10 mouse cellular contexts compared by ENCODE assay signal in the genomic region with DNA sequence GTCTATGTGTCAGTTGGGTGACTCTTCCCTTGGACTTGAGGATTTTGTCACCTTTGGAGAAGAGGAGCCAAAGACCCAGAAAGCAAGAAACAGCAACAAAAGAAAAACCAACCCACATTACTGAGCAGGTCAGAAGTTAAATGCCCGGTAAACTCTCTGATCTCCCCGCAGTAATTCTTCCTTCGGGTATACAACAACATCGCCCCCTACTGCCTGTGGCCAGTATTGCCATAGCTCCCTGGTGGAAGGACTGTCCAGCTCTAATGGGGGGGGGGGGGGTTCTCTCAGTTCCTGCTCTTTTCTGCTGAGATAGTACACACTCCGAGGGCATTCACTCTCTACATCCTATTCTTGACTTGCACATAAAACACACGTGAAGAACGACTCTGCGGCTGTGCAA. TPM values are rescaled to one million over a fixed set of nuclear protein-coding genes. Genes with fewer than 3 reads are reported as not detected.
A peak's percentile ranks its signal among the peaks of the same experiment; 100 is the strongest.
DNase-seq lines count a peak whose midpoint lies in the region; ATAC-seq lines count a peak whose summit lies in the region.
"Had no signal": no experiment of that assay in that cellular context is flagged by ENCODE, and none has a peak within 500 bp of the region (broad histone marks: within the 10 kb centered on the region; RNA-seq: fewer than 3 reads in every experiment).

No protein-coding gene starts in this region.

- H3K36me3 ChIP-seq in kidney, embryonic 15.5 days: no peaks in the 10 kb centered on the region
- no peaks in the 10 kb centered on the region for H3K36me3 ChIP-seq in embryonic facial prominence, embryonic 11.5 days (replicated peaks; ENCODE audit: control insufficient read depth, insufficient read depth, low read depth, low read length)
- H3K36me3 ChIP-seq: neural tube, embryonic 12.5 days had no signal

- no peak overlapping the region for H3K4me3 ChIP-seq in kidney, embryonic 15.5 days (replicated peaks)
- H3K4me3 ChIP-seq in embryonic facial prominence, embryonic 11.5 days (ENCODE audit: low read depth, low read length): no peak overlapping the region
- H3K4me3 ChIP-seq: neural tube, embryonic 12.5 days had no signal

- peaks cover 65% of the 10 kb centered on the region for H3K27me3 ChIP-seq in kidney, embryonic 15.5 days
- peaks cover 11% of the 10 kb centered on the region; the same call in 1 of the 2 replicates for H3K27me3 ChIP-seq in embryonic facial prominence, embryonic 11.5 days (ENCODE audit: control insufficient read depth, insufficient read depth, low read length)

- WGBS in kidney, embryonic 15.5 days: 35% methylated on average over 8 of the region's 8 CpGs
- WGBS in embryonic facial prominence, embryonic 11.5 days: 30% methylated on average over 8 of the region's 8 CpGs

- no peak overlapping the region for H3K4me2 ChIP-seq in kidney, embryonic 15.5 days
- no peak overlapping the region for H3K4me2 ChIP-seq in embryonic facial prominence, embryonic 11.5 days (ENCODE audit: low read depth, low read length)

- ATAC-seq in kidney, embryonic 15.5 days (replicated peaks; ENCODE audit: low FRiP score): no peak
- 0 out of 2 replicates have a peak, but pooled peaks have one; percentile 1 for ATAC-seq in embryonic facial prominence, embryonic 11.5 days (replicated peaks; ENCODE audit: insufficient number of reproducible peaks, low FRiP score, low TSS enrichment, low read depth)
- no peak for ATAC-seq in monocyte, adult 5-6 weeks (replicated peaks; ENCODE audit: insufficient number of reproducible peaks, low FRiP score, low TSS enrichment, poor library complexity, severe bottlenecking)

- H3K9me3 ChIP-seq in kidney, embryonic 15.5 days (replicated peaks): no peaks in the 10 kb centered on the region
- H3K9me3 ChIP-seq in embryonic facial prominence, embryonic 11.5 days (replicated peaks; ENCODE audit: control insufficient read depth, low read length): no peaks in the 10 kb centered on the region
- H3K9me3 ChIP-seq: neural tube, embryonic 12.5 days had no signal

- H3K27ac ChIP-seq in kidney, embryonic 15.5 days: no peak overlapping the region
- no peak overlapping the region for H3K27ac ChIP-seq in embryonic facial prominence, embryonic 11.5 days (replicated peaks; ENCODE audit: low read depth, low read length)
- H3K27ac ChIP-seq: neural tube, embryonic 12.5 days had no signal

- peak; percentile 11 for DNase-seq in adrenal gland, adult 2 months
- DNase-seq in adrenal gland, postnatal 4 days (ENCODE audit: low spot score in 2 of 2): no peak
- DNase-seq in kidney, adult 9 months: peak; percentile 33
- peak; percentile 63 for DNase-seq in ES-CJ7 (ENCODE audit: low read depth, low spot score)
- DNase-seq in embryonic facial prominence, embryonic 11.5 days (ENCODE audit: low spot score): peak; percentile 61
- DNase-seq in mesoderm, embryonic 11.5 days (ENCODE audit: low read depth, low spot score): peak; percentile 56

- H3K9ac ChIP-seq in kidney, embryonic 15.5 days: no peak overlapping the region
- H3K9ac ChIP-seq in embryonic facial prominence, embryonic 11.5 days (replicated peaks; ENCODE audit: low read length): no peak overlapping the region
- H3K9ac ChIP-seq: neural tube, embryonic 12.5 days had no signal

- H3K4me1 ChIP-seq in kidney, embryonic 15.5 days: peaks cover 7% of the 10 kb centered on the region
- H3K4me1 ChIP-seq in embryonic facial prominence, embryonic 11.5 days (ENCODE audit: control insufficient read depth, insufficient read depth, low read length): no peaks in the 10 kb centered on the region

RNA-seq across cellular contexts. Expression of gene Lhx4, which starts 30.0 kb away (rescaled TPM):
- total RNA-seq in adrenal gland, adult 2 months (2021): under 1 TPM in 1 of 2 experiments, not detected in 1; 0.10 TPM
- 0.02 TPM in 1 of 2 replicates, not detected in the other for polyA plus RNA-seq in adrenal gland, adult 2 months (2012; rRNA removed)
- total RNA-seq in adrenal gland, postnatal 4 days (2021): under 1 TPM; 0.06 TPM
- not detected in 2 replicates for polyA plus RNA-seq in kidney, embryonic 15.5 days (2015; fragmentation: Nextera tagmentation; extraction: Ambion mirVana)
- polyA plus RNA-seq in embryonic facial prominence, embryonic 11.5 days (2014; fragmentation: Nextera tagmentation; extraction: Ambion mirVana): 0.54 and 0.79 TPM in 2 replicates
- not detected in 3 replicates for total RNA-seq in monocyte, adult 5-6 weeks (2017)
- polyA plus RNA-seq: C2C12 had no signal

Comparison
In these comparisons a context has a peak if more than half of its experiments do, and no peak if none do; other contexts are left out.
1. DNase-seq: peak in adrenal gland, adult 2 months (single experiment), kidney, adult 9 months (single experiment), ES-CJ7 (single experiment), embryonic facial prominence, embryonic 11.5 days (single experiment) and mesoderm, embryonic 11.5 days (single experiment); none in adrenal gland, postnatal 4 days (0 of 2).